Mouse (Mus musculus) testis, adult 2 months (tissue): ENCODE measurements around the gene Myo1d.

Source experiments
- CTCF ChIP-seq: fragments of 200-500 bp; IDR thresholded peaks from 2 replicates; pipeline ENCODE4 v1.5.1; 2012; ENCODE audit warnings: low read depth, mild to moderate bottlenecking, inconsistent platforms, low read length, moderate library complexity; ENCODE audit not compliant: control insufficient read depth, insufficient read depth, insufficient replicate concordance
- POLR2A ChIP-seq: fragments of 200-500 bp; IDR thresholded peaks from 2 replicates; pipeline ENCODE4 v1.6.1; 2012; ENCODE audit warnings: low read depth, mild to moderate bottlenecking, inconsistent platforms, low read length, moderate library complexity; ENCODE audit not compliant: control insufficient read depth

- TF ChIP-seq CTCF, result no peak
- no peak for TF ChIP-seq POLR2A
These were observed 156.8 kb downstream of the Myo1d start for GRCm38 (mm10) chr11:80623038-80623380.
